Mouse (Mus musculus) mammary gland, adult 2 months (tissue): ENCODE measurements around the gene Dlx3. TPM values are rescaled to one million over a fixed set of nuclear protein-coding genes. Genes with fewer than 3 reads are reported as not detected.

Experiments
- polyA plus RNA-seq: library from polyadenylated mRNA; depleted of rRNA; stranded (reverse); fragments of >200 nt; gene quantifications from 2 replicates; pipeline ENCODE4 v1.2.3, GENCODE M21; 2012; ENCODE audit warnings: low replicate concordance; rRNA removed

The Dlx3 gene
- 0.80 and 1.6 TPM in 2 replicates for polyA plus RNA-seq

GRCm38 (mm10) chr11:95119990-95120632 lies at the start of gene Dlx3:
Dlx3 (plus strand) TSS chr11:95120119.

GRCm38 (mm10) chr11:95076536-95077111 lies 43.3 kb upstream of the Dlx3 start, which contains the start of gene Itga3:
Itga3 (minus strand) TSS chr11:95076801.

GRCm38 (mm10) chr11:95145851-95146403 lies 26.0 kb downstream of the Dlx3 start, which contains the start of gene Dlx4:
Dlx4 (minus strand) TSS chr11:95146263.

Other genes with a start within 250 kb of the Dlx3 start
- 325 and 371 TPM in 2 replicates for gene Col1a1, start 183.9 kb upstream of the Dlx3 start, polyA plus RNA-seq
- not detected in 2 replicates for gene Hils1, start 152.5 kb upstream of the Dlx3 start, polyA plus RNA-seq
- 1.2 and 410 TPM in 2 replicates for gene Sgca, start 143.8 kb upstream of the Dlx3 start, polyA plus RNA-seq
- 53.5 and 79.0 TPM in 2 replicates for gene Ppp1r9b, start 129.1 kb upstream of the Dlx3 start, polyA plus RNA-seq
- gene Samd14, start 110.2 kb upstream of the Dlx3 start, polyA plus RNA-seq: 5.6 and 19.1 TPM in 2 replicates
- 89.9 and 314 TPM in 2 replicates for gene Pdk2, start 78.8 kb upstream of the Dlx3 start, polyA plus RNA-seq
- 19.4 and 24.8 TPM in 2 replicates for gene Itga3, start 43.3 kb upstream of the Dlx3 start, polyA plus RNA-seq
- gene Dlx4, start 26.1 kb downstream of the Dlx3 start, polyA plus RNA-seq: 0.78 and 1.6 TPM in 2 replicates
- gene Tac4, start 141.4 kb downstream of the Dlx3 start, polyA plus RNA-seq: 0.14 TPM in 1 of 2 replicates, not detected in the other
- 25.6 and 51.8 TPM in 2 replicates for gene Kat7, start 190.1 kb downstream of the Dlx3 start, polyA plus RNA-seq
- 52.6 and 81.5 TPM in 2 replicates for gene Fam117a, start 216.9 kb downstream of the Dlx3 start, polyA plus RNA-seq